In genomic region chr19:55825001-55825827, GRCm38 (mm10) we compare ENCODE assay signal across 8 mouse cellular contexts.
A peak's percentile ranks its signal among the peaks of the same experiment; 100 is the strongest.
DNase-seq lines count a peak whose midpoint lies in the region; ATAC-seq and TF ChIP-seq lines count a peak whose summit lies in the region.

No protein-coding gene starts in this region.

- no peak overlapping the region for H3K9ac ChIP-seq in heart, embryonic 11.5 days (ENCODE audit: low read depth, low read length)
- H3K9ac ChIP-seq in embryonic facial prominence, embryonic 11.5 days (replicated peaks; ENCODE audit: low read length) = no peak overlapping the region
- no peak overlapping the region for H3K9ac ChIP-seq in kidney, embryonic 14.5 days (ENCODE audit: low read depth, low read length)
- H3K9ac ChIP-seq in midbrain, postnatal 0 days (replicated peaks; ENCODE audit: low read length, poor library complexity, severe bottlenecking) = no peak overlapping the region

- peaks cover 41% of the 10 kb centered on the region for H3K4me1 ChIP-seq in heart, embryonic 11.5 days (ENCODE audit: control insufficient read depth, insufficient read depth, low read length)
- H3K4me1 ChIP-seq in embryonic facial prominence, embryonic 11.5 days (ENCODE audit: control insufficient read depth, insufficient read depth, low read length) = peaks cover 7% of the 10 kb centered on the region
- H3K4me1 ChIP-seq in kidney, embryonic 14.5 days (ENCODE audit: control insufficient read depth, insufficient read depth, low read length) = peaks cover 23% of the 10 kb centered on the region
- H3K4me1 ChIP-seq in midbrain, postnatal 0 days (ENCODE audit: insufficient read depth, low read length) = peaks cover 3% of the 10 kb centered on the region; the same call in 1 of the 2 replicates

- no peak for ATAC-seq in heart, embryonic 11.5 days (replicated peaks; ENCODE audit: insufficient number of reproducible peaks, low FRiP score, low TSS enrichment)
- ATAC-seq in embryonic facial prominence, embryonic 11.5 days (replicated peaks; ENCODE audit: insufficient number of reproducible peaks, low FRiP score, low TSS enrichment, low read depth) = no peak
- ATAC-seq in kidney, embryonic 14.5 days (ENCODE audit: low FRiP score, low TSS enrichment) = no peak
- ATAC-seq in midbrain, postnatal 0 days (ENCODE audit: low FRiP score) = no peak

- H3K27ac ChIP-seq in heart, embryonic 11.5 days (ENCODE audit: low read depth, low read length) = peak overlapping the region; percentile 35
- H3K27ac ChIP-seq in embryonic facial prominence, embryonic 11.5 days (replicated peaks; ENCODE audit: low read depth, low read length) = no peak overlapping the region
- H3K27ac ChIP-seq in kidney, embryonic 14.5 days (ENCODE audit: low read depth, low read length) = no peak overlapping the region; the same call in 1 of the 2 replicates
- H3K27ac ChIP-seq in midbrain, postnatal 0 days (ENCODE audit: low read depth, low read length) = no peak overlapping the region

- H3K27me3 ChIP-seq in heart, embryonic 11.5 days (ENCODE audit: control insufficient read depth, insufficient read depth, low read length) = no peaks in the 10 kb centered on the region
- no peaks in the 10 kb centered on the region for H3K27me3 ChIP-seq in embryonic facial prominence, embryonic 11.5 days (ENCODE audit: control insufficient read depth, insufficient read depth, low read length)
- H3K27me3 ChIP-seq in kidney, embryonic 14.5 days (ENCODE audit: control insufficient read depth, insufficient read depth, low read length) = no peaks in the 10 kb centered on the region
- no peaks in the 10 kb centered on the region for H3K27me3 ChIP-seq in midbrain, postnatal 0 days (ENCODE audit: insufficient read depth, low read length)

- TF ChIP-seq CTCF in midbrain, postnatal 0 days (IDR thresholded peaks at IDR 0.05) = no peak

- H3K4me2 ChIP-seq in heart, embryonic 11.5 days = no peak overlapping the region
- H3K4me2 ChIP-seq in embryonic facial prominence, embryonic 11.5 days (ENCODE audit: low read depth, low read length) = no peak overlapping the region
- 0 out of 2 replicates have a peak overlapping the region, but pooled peaks have one; percentile 5 for H3K4me2 ChIP-seq in kidney, embryonic 14.5 days (replicated peaks; ENCODE audit: low read depth, low read length)
- H3K4me2 ChIP-seq in midbrain, postnatal 0 days (ENCODE audit: low read depth, low read length, poor library complexity, severe bottlenecking) = no peak overlapping the region

- WGBS in heart, embryonic 11.5 days (ENCODE audit: insufficient replicate concordance) = 59% methylated on average over 8 of the region's 8 CpGs
- WGBS in embryonic facial prominence, embryonic 11.5 days = 33% methylated on average over 8 of the region's 8 CpGs
- 27% methylated on average over 8 of the region's 8 CpGs for WGBS in kidney, embryonic 14.5 days
- WGBS in midbrain, postnatal 0 days = 62% methylated on average over 8 of the region's 8 CpGs

- no peak for DNase-seq in heart, adult 9 months (ENCODE audit: low spot score in 2 of 2)
- peak; percentile 14 for DNase-seq in 416B (ENCODE audit: low read depth)
- DNase-seq in embryonic facial prominence, embryonic 11.5 days (ENCODE audit: low spot score) = peak; percentile 52
- DNase-seq in midbrain, postnatal 0 days (ENCODE audit: low spot score) = peak; percentile 53
- DNase-seq in spleen, adult 18-20 months = no peak
- no peak for DNase-seq in right cerebral cortex, postnatal 25 days

- H3K9me3 ChIP-seq in heart, embryonic 11.5 days (replicated peaks; ENCODE audit: control insufficient read depth, low read length) = no peaks in the 10 kb centered on the region
- no peaks in the 10 kb centered on the region for H3K9me3 ChIP-seq in embryonic facial prominence, embryonic 11.5 days (replicated peaks; ENCODE audit: control insufficient read depth, low read length)
- H3K9me3 ChIP-seq in kidney, embryonic 14.5 days (ENCODE audit: control insufficient read depth, low read length) = no peaks in the 10 kb centered on the region
- H3K9me3 ChIP-seq in midbrain, postnatal 0 days (ENCODE audit: low read length) = no peaks in the 10 kb centered on the region

- H3K4me3 ChIP-seq in heart, embryonic 11.5 days (ENCODE audit: low read depth, low read length) = no peak overlapping the region
- H3K4me3 ChIP-seq in embryonic facial prominence, embryonic 11.5 days (ENCODE audit: low read depth, low read length) = no peak overlapping the region
- H3K4me3 ChIP-seq in kidney, embryonic 14.5 days (ENCODE audit: low read length) = no peak overlapping the region
- H3K4me3 ChIP-seq in midbrain, postnatal 0 days (ENCODE audit: low read depth, low read length) = no peak overlapping the region

- 0 out of 2 replicates have a peak, but pooled peaks cover 3% of the 10 kb centered on the region for H3K36me3 ChIP-seq in heart, embryonic 11.5 days (ENCODE audit: control insufficient read depth, insufficient read depth, low read length)
- no peaks in the 10 kb centered on the region for H3K36me3 ChIP-seq in embryonic facial prominence, embryonic 11.5 days (replicated peaks; ENCODE audit: control insufficient read depth, insufficient read depth, low read depth, low read length)
- H3K36me3 ChIP-seq in kidney, embryonic 14.5 days (ENCODE audit: control insufficient read depth, insufficient read depth, low read length) = peaks cover 8% of the 10 kb centered on the region; the same call in 1 of the 2 replicates
- no peaks in the 10 kb centered on the region for H3K36me3 ChIP-seq in midbrain, postnatal 0 days (ENCODE audit: insufficient read depth, low read length)

Comparison
In these comparisons a context has a peak if more than half of its experiments do, and no peak if none do; other contexts are left out.
1. DNase-seq: peak in 416B (single experiment), embryonic facial prominence, embryonic 11.5 days (single experiment) and midbrain, postnatal 0 days (single experiment); none in heart, adult 9 months (0 of 2), spleen, adult 18-20 months (0 of 2) and right cerebral cortex, postnatal 25 days (single experiment).